Mouse (Mus musculus) left cerebral cortex, adult 18-20 months (tissue): ENCODE measurements around the gene Noxo1. TPM values are rescaled to one million over a fixed set of nuclear protein-coding genes. Genes with fewer than 3 reads are reported as not detected.

Experiments
- DNase-seq, 2 experiments: peaks; one replicate each; pipeline ENCODE4 v3.0.0; 2021 to 2022; ENCODE audit warnings: low spot score in 2 of 2, mixed read lengths in 1 of 2
- total RNA-seq, 2 experiments: library from RNA; stranded (reverse); gene quantifications; 2 replicates each; pipeline ENCODE4 v1.2.3; 2021

Gene Noxo1
- total RNA-seq, 2 experiments from 2014 or later: 1.9 to 2.1 TPM

DNA sequence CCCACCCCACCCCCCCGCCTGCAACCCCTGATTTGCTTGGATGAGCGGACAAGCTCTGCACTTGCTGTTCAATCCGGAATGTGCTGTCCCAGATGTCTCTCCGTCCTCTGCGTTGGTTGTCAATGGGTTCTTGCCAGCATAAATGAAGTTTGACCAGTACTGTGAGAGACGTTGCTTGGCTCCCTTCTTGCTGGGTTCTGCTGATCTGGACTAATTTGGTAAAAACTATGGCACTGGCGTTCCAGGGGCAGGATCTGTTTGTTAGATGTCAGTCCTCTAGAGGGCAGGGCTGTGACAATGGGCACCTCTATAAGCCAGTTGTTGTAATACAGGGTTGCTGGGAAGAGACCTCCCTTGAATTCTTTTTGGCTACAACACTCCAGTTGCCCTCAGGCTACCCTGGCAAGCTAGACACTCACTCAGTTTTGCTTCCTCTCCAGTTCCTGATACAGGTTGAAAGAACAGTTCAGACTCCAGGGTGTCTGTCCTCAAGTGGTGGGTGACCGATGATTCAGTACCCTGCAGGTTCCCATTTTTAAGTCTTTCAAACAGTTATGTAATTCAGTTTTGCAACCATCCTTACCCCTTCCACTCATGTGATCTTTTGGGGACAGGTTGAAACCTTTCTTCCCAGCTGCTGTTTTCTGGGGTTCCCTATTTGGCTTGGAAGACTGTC, 41.2 kb downstream of the Noxo1 start:
- DNase-seq: no peak

DNA sequence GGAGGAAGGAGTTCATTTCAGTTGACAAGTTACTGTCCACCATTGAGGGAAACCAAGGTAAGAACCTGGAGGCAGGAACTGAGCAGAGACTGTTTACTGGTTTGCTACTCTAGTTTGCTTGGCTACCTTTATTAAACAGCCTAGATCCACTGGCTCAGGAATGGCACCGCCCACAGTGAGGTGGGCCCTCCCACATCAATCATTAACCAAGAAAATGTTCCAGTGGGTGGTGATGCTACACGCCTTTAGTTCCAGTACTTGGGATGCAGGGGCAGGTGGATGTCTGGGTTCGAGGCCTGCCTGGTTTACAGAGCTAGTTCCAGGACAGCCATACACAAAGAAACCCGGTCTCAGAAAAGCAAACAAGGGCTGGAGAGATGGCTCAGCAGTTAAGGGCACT, 42.2 kb downstream of the Noxo1 start:
- no peak for DNase-seq

DNA sequence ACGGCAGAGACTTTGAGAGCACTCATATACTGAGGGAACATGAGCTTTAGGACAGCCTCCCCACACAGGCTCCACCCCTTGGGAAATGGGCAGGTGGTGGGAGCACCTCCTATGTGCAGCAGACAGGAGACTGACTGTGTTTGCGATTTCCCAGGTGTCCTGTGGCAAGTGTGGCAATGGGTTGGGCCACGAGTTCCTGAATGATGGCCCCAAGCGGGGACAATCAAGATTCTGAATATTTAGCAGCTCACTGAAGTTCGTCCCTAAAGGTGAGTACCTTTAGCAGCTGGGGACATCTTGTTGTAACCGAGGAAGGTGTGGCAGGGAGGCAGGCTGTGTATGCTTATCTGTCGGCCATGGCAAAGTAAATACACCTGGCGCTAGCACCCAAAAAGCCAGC, 43.9 kb downstream of the Noxo1 start:
- DNase-seq: no peak

DNA sequence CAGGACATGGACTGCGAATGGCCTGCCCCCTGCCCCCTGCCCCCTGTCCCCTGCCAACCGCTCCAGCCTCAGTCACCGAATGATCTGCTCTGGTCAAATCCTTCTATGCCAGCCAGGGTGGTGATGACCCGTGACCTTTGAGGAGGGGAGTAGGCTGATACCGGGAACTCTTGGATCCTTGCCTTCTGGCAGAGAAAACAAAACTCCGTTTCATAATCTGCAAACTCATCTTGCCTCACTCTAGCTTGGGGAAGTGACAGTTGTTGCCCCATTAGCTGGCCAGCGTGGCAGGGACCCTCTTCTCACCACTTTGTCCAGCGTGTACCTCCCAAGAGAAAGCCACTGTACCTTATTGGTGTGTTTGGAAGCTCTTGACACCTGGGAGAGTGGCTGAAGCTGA, 46.3 kb downstream of the Noxo1 start:
- DNase-seq: no peak

DNA sequence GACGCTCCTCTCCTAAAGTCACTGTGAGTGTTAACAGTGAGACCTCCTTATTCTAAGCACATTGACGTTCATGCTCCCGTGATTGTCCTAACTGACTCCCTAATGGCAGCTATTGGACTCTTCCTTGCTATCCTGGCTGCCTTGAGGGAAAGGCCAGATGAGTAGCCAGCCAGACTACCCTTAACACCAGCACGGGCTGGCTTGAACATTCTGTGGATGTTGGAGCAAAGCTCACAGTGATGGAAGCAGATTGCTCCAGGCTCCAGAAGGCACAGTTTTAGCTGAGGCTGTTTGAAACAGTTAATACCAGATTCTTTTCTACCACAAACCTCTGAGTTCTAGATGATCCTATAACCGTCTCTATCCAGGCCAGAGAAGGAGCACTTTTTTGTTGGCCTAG, 47.9 kb downstream of the Noxo1 start:
- no peak for DNase-seq

DNA sequence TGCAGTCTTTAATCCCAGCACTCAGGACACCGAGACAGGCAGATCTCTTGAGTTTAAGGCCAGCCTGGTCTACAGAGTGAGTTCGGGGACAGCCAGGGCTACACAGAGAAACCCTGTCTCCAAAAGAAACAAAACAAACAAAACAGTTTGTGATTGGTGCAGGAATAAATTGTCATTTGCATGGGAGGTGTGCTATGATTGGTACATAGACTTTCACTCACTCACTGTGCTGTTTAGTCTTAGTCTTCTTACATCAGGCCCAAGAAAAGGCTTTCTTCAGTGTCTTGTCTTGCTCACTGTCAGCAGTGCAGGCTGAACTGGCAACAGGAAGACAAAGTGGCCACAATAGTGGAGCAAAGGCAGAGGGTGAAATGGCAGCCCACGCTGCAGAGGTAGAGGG, 48.3 kb downstream of the Noxo1 start:
- DNase-seq: no peak

DNA sequence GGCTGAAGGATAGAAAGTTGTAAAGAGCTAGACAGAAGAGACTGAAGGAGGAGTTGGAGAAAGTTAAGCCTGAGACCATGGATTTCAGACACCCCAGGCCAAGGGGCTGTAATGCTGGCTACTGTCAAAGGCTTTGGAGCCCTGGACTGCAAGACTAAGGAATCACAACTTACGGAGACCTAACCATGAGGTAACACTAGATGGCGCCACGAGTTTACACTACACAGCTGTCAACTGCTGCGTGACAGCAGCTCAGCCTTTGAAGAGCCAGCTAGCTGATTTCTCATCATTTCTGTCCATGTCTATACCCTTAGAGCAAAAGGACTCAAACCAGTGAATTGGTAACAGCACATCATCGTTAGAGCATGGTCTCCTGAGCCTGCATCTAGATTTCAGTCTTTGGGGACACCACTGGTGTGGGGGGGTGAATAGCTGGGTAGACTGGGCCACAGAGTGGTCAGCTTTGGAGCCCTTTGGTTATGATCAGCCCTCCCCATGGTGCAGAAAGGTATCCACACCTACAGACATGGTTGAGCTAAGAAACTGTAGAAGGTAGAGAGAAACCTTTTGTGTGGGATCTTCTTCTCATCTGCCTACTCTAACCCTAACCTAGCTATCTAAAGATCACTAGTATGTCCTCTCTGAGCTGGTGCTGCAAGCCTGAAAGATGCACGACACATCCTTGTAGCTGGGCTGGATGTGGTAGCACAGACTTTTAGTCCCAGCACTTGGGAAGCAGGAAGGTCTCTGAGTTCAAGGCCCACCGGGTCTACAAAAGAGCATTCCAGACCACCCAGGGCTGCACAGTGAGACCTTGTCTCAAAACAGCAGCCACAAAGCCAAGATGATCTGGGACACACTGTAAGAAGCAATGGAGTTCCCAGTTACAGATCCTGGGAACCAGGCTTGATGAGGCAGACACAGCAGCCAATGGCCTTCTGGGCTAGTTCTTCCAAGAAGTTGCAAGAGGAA, 49.8 kb downstream of the Noxo1 start:
- peak; percentile 83 to 86 for DNase-seq

DNA sequence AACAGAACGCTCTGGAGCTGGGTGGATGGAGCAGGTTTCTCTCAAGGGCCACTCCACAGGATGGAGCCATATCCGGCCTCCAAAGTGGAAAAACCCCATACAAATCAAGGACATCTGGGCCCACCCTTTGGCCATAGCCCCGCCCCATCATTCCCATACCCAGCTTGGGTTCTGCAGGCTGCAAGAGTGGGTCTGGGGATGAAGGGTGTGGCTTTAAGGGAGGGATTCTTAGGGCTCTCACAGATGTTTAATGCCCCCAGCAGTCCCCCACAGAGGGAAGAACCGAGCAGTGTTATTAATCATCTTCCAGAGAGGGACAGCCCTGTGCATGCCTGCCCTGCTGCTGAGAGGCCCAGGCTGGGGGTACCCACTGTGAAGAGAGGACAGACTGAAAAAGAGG, 51.0 kb downstream of the Noxo1 start:
- DNase-seq: no peak

Other genes starting within 250 kb of the Noxo1 start
- gene E4f1, start 225.9 kb upstream of the Noxo1 start, total RNA-seq: 10 to 100 TPM; 32.5 to 34.3 TPM
- 10 to 100 TPM; 69.6 to 70.1 TPM for gene Pgp, start 225.8 kb upstream of the Noxo1 start, total RNA-seq
- 1 to 10 TPM; 2.0 to 2.1 TPM for gene Bricd5, start 222.3 kb upstream of the Noxo1 start, total RNA-seq
- 10 to 100 TPM; 34.9 to 35.3 TPM for gene Mlst8, start 217.2 kb upstream of the Noxo1 start, total RNA-seq
- 100 to 1,000 TPM; 123 to 129 TPM for gene Caskin1, start 207.6 kb upstream of the Noxo1 start, total RNA-seq
- gene Traf7, start 168.3 kb upstream of the Noxo1 start, total RNA-seq: 10 to 100 TPM; 64.2 to 83.9 TPM
- gene Rab26, start 162.0 kb upstream of the Noxo1 start, total RNA-seq: 10 to 100 TPM; 45.8 to 50.0 TPM
- 10 to 100 TPM; 67.5 to 71.2 TPM for gene Pkd1, start 146.4 kb upstream of the Noxo1 start, total RNA-seq
- gene Tsc2, start 63.6 kb upstream of the Noxo1 start, total RNA-seq: 100 to 1,000 TPM; 136 to 153 TPM
- gene Nthl1, start 63.6 kb upstream of the Noxo1 start, total RNA-seq: 1 to 10 TPM; 4.1 to 7.4 TPM
- gene Slc9a3r2, start 45.9 kb upstream of the Noxo1 start, total RNA-seq: 10 to 100 TPM; 47.3 to 52.7 TPM
- gene Npw, start 37.8 kb upstream of the Noxo1 start, total RNA-seq: 1 to 10 TPM; 2.1 TPM
- 10 to 100 TPM; 41.4 to 45.5 TPM for gene Zfp598, start 26.5 kb upstream of the Noxo1 start, total RNA-seq
- 100 to 1,000 TPM; 191 to 195 TPM for gene Syngr3, start 6.3 kb upstream of the Noxo1 start, total RNA-seq
- gene Gfer, start 78 bp upstream of the Noxo1 start, total RNA-seq: 10 to 100 TPM; 20.6 to 23.9 TPM
- gene Tbl3, start 11.4 kb downstream of the Noxo1 start, total RNA-seq: 10 to 100 TPM; 28.5 to 30.5 TPM
- under 1 TPM in 1 of 2 experiments, not detected in 1; 0.56 TPM for gene Rnf151, start 21.8 kb downstream of the Noxo1 start, total RNA-seq
- gene Rps2, start 21.9 kb downstream of the Noxo1 start, total RNA-seq: 100 to 1,000 TPM; 268 to 301 TPM
- gene Ndufb10, start 28.2 kb downstream of the Noxo1 start, total RNA-seq: 100 to 1,000 TPM; 220 to 246 TPM
- under 1 TPM; 0.40 to 0.65 TPM for gene Rpl3l, start 31.6 kb downstream of the Noxo1 start, total RNA-seq
- gene Msrb1, start 40.4 kb downstream of the Noxo1 start, total RNA-seq: 10 to 100 TPM; 34.9 to 37.2 TPM
- 1 to 10 TPM in 1 of 2 experiments, under 1 TPM in 1; 0.30 to 1.0 TPM for gene Hs3st6, start 56.8 kb downstream of the Noxo1 start, total RNA-seq
- not detected for gene Meiob, start 108.1 kb downstream of the Noxo1 start, total RNA-seq
- gene Hagh, start 143.9 kb downstream of the Noxo1 start, total RNA-seq: 100 to 1,000 TPM; 136 to 146 TPM
- 10 to 100 TPM; 17.6 to 21.5 TPM for gene Fahd1, start 154.1 kb downstream of the Noxo1 start, total RNA-seq
- not detected for gene Igfals, start 169.8 kb downstream of the Noxo1 start, total RNA-seq
- gene Nubp2, start 190.1 kb downstream of the Noxo1 start, total RNA-seq: 10 to 100 TPM; 30.4 to 31.0 TPM
- gene Spsb3, start 190.4 kb downstream of the Noxo1 start, total RNA-seq: 10 to 100 TPM; 60.3 to 60.7 TPM
- gene Eme2, start 198.9 kb downstream of the Noxo1 start, total RNA-seq: 10 to 100 TPM; 47.5 to 51.1 TPM
- 10 to 100 TPM; 69.0 to 72.9 TPM for gene Mrps34, start 198.9 kb downstream of the Noxo1 start, total RNA-seq
- 10 to 100 TPM; 51.8 to 54.1 TPM for gene Nme3, start 200.3 kb downstream of the Noxo1 start, total RNA-seq
- 100 to 1,000 TPM; 383 to 387 TPM for gene Mapk8ip3, start 240.7 kb downstream of the Noxo1 start, total RNA-seq